8 mouse cellular contexts compared by ENCODE assay signal in genomic region chr5:22512579-22512978, GRCm38 (mm10). TPM values are rescaled to one million over a fixed set of nuclear protein-coding genes. Genes with fewer than 3 reads are reported as not detected.
A peak's percentile ranks its signal among the peaks of the same experiment; 100 is the strongest.
DNase-seq lines count a peak whose midpoint lies in the region; ATAC-seq and TF ChIP-seq lines count a peak whose summit lies in the region.
"Not testable (repeated sequence)": the region's sequence is repeated elsewhere in the genome, so short reads cannot be mapped to it uniquely, and the experiment has no call there.

No protein-coding gene starts in this region.

- TF ChIP-seq EP300 in liver, embryonic 14.5 days (IDR thresholded peaks at IDR 0.05; ENCODE audit: low read depth); liver, postnatal 0 days (IDR thresholded peaks at IDR 0.05; ENCODE audit: low read depth): not testable (repeated sequence)

- not testable (repeated sequence) for H3K4me1 ChIP-seq in liver, embryonic 11.5 days (replicated peaks; ENCODE audit: control insufficient read depth, insufficient read depth, low read length); liver, embryonic 12.5 days; liver, embryonic 13.5 days (replicated peaks); liver, embryonic 14.5 days (replicated peaks; ENCODE audit: control insufficient read depth in 2 of 2, insufficient read depth in 2 of 2, low read length in 1 of 2); liver, embryonic 15.5 days (replicated peaks); liver, embryonic 16.5 days (ENCODE audit: control insufficient read depth, low read depth, low read length); liver, postnatal 0 days (ENCODE audit: insufficient read depth)

- not testable (repeated sequence) for H3K4me2 ChIP-seq in liver, embryonic 11.5 days; liver, embryonic 12.5 days; liver, embryonic 13.5 days; liver, embryonic 14.5 days (ENCODE audit: low read depth); liver, embryonic 15.5 days; liver, embryonic 16.5 days (ENCODE audit: low read depth, low read length); liver, postnatal 0 days (ENCODE audit: low read depth, low read length)

- H3K9me3 ChIP-seq in liver, embryonic 11.5 days (ENCODE audit: control insufficient read depth, low read length); liver, embryonic 12.5 days (replicated peaks); liver, embryonic 13.5 days (replicated peaks); liver, embryonic 14.5 days (ENCODE audit: control insufficient read depth, low read length); liver, embryonic 15.5 days (replicated peaks); liver, embryonic 16.5 days (replicated peaks; ENCODE audit: control insufficient read depth, low read length); liver, postnatal 0 days (ENCODE audit: low read length): not testable (repeated sequence)

- not testable (repeated sequence) for H3K36me3 ChIP-seq in liver, embryonic 11.5 days (ENCODE audit: control insufficient read depth, insufficient read depth, low read length); liver, embryonic 16.5 days (ENCODE audit: control insufficient read depth, insufficient read depth); liver, postnatal 0 days (replicated peaks; ENCODE audit: insufficient read depth, low read length)
- peaks cover 50% of the 10 kb centered on the region for H3K36me3 ChIP-seq in liver, embryonic 12.5 days
- H3K36me3 ChIP-seq in liver, embryonic 13.5 days: peaks cover 38% of the 10 kb centered on the region
- H3K36me3 ChIP-seq in liver, embryonic 14.5 days (replicated peaks; ENCODE audit: control insufficient read depth, insufficient read depth, low read depth): peaks cover 22% of the 10 kb centered on the region
- peaks cover 41% of the 10 kb centered on the region for H3K36me3 ChIP-seq in liver, embryonic 15.5 days (replicated peaks)

- TF ChIP-seq CTCF in liver, embryonic 14.5 days (IDR thresholded peaks at IDR 0.05; ENCODE audit: low read depth); liver, postnatal 0 days (IDR thresholded peaks at IDR 0.05; ENCODE audit: low read depth): not testable (repeated sequence)

- H3K9ac ChIP-seq in liver, embryonic 11.5 days (ENCODE audit: low read depth, low read length); liver, embryonic 12.5 days; liver, embryonic 13.5 days; liver, embryonic 14.5 days (replicated peaks); liver, embryonic 15.5 days; liver, embryonic 16.5 days (ENCODE audit: low read depth, low read length); liver, postnatal 0 days (replicated peaks): not testable (repeated sequence)

- not testable (repeated sequence) for H3K4me3 ChIP-seq in liver, embryonic 11.5 days (ENCODE audit: low read depth, low read length); liver, embryonic 12.5 days; liver, embryonic 13.5 days (replicated peaks); liver, embryonic 14.5 days (ENCODE audit: insufficient read depth in 1 of 2, low read depth in 2 of 2, low read length in 2 of 2); liver, embryonic 15.5 days (replicated peaks); liver, embryonic 16.5 days (ENCODE audit: low read depth, low read length); liver, postnatal 0 days (ENCODE audit: low read depth, low read length)

- not testable (repeated sequence) for DNase-seq in liver, embryonic 11.5 days (ENCODE audit: low spot score); liver, embryonic 13.5 days; liver, embryonic 14.5 days (ENCODE audit: low read depth in 3 of 3, low spot score in 3 of 3); liver, postnatal 0 days

- H3K27ac ChIP-seq in liver, embryonic 11.5 days (ENCODE audit: low read depth, low read length); liver, embryonic 12.5 days; liver, embryonic 13.5 days; liver, embryonic 14.5 days; liver, embryonic 15.5 days (replicated peaks); liver, embryonic 16.5 days (ENCODE audit: low read length); liver, postnatal 0 days (ENCODE audit: low read depth): not testable (repeated sequence)

- H3K27me3 ChIP-seq in liver, embryonic 11.5 days (replicated peaks; ENCODE audit: control insufficient read depth, insufficient read depth, low read length); liver, embryonic 12.5 days (replicated peaks); liver, embryonic 13.5 days; liver, embryonic 14.5 days (ENCODE audit: control insufficient read depth, insufficient read depth, low read length); liver, embryonic 15.5 days; liver, embryonic 16.5 days (ENCODE audit: control insufficient read depth, insufficient read depth, low read depth, low read length); liver, postnatal 0 days (ENCODE audit: insufficient read depth, low read length): not testable (repeated sequence)

- WGBS in liver, embryonic 11.5 days: no CpG with 5 or more reads among the region's 5 CpGs
- WGBS in liver, embryonic 12.5 days (ENCODE audit: insufficient replicate concordance): no CpG with 5 or more reads among the region's 5 CpGs
- no CpG with 5 or more reads among the region's 5 CpGs for WGBS in liver, embryonic 13.5 days (ENCODE audit: insufficient replicate concordance)
- WGBS in liver, embryonic 14.5 days (ENCODE audit: insufficient replicate concordance): no CpG with 5 or more reads among the region's 5 CpGs
- WGBS in liver, embryonic 15.5 days (ENCODE audit: insufficient replicate concordance): no CpG with 5 or more reads among the region's 5 CpGs
- no CpG with 5 or more reads among the region's 5 CpGs for WGBS in liver, embryonic 16.5 days (ENCODE audit: insufficient replicate concordance)
- WGBS in liver, postnatal 0 days (ENCODE audit: insufficient replicate concordance): no CpG with 5 or more reads among the region's 5 CpGs

- ATAC-seq in granulocyte monocyte progenitor cell, adult 5-6 weeks (replicated peaks; ENCODE audit: poor library complexity, severe bottlenecking): peak; percentile 27
- 0 out of 2 replicates have a peak, but pooled peaks have one; percentile 18 for ATAC-seq in liver, embryonic 11.5 days (replicated peaks; ENCODE audit: low FRiP score)
- ATAC-seq in liver, embryonic 12.5 days: 0 out of 2 replicates have a peak, but pooled peaks have one; percentile 36
- ATAC-seq in liver, embryonic 13.5 days (ENCODE audit: low read depth): peak; percentile 60
- peak; percentile 48; the same call in 1 of the 2 replicates for ATAC-seq in liver, embryonic 14.5 days (ENCODE audit: insufficient read depth)
- ATAC-seq in liver, embryonic 15.5 days (ENCODE audit: insufficient read depth): peak; percentile 12; the same call in 1 of the 2 replicates
- peak; percentile 78 for ATAC-seq in liver, embryonic 16.5 days (ENCODE audit: low read depth)
- peak; percentile 83 for ATAC-seq in liver, postnatal 0 days

RNA-seq across cellular contexts. Expression of gene Orc5, which starts 37.6 kb away (rescaled TPM):
- total RNA-seq in granulocyte monocyte progenitor cell, adult 5-6 weeks (2014; fragmentation: Nextera tagmentation): 23.5 and 27.6 TPM in 2 replicates
- 29.4 and 32.6 TPM in 2 replicates for total RNA-seq in granulocyte monocyte progenitor cell, adult 5-6 weeks (2017)
- 89.0 and 92.6 TPM in 2 replicates for polyA plus RNA-seq in liver, embryonic 11.5 days (2014; fragmentation: Nextera tagmentation; extraction: Ambion mirVana)
- 66.5 and 72.8 TPM in 2 replicates for polyA plus RNA-seq in liver, embryonic 12.5 days (2016; fragmentation: Nextera tagmentation; extraction: Ambion mirVana)
- 63.0 and 76.5 TPM in 2 replicates for polyA plus RNA-seq in liver, embryonic 13.5 days (2015; fragmentation: Nextera tagmentation; extraction: Ambion mirVana)
- polyA plus RNA-seq in liver, embryonic 14.5 days (2012; rRNA removed): 9.6 and 12.8 TPM in 2 replicates
- 55.8 and 63.0 TPM in 2 replicates for polyA plus RNA-seq in liver, embryonic 14.5 days (2014; fragmentation: Nextera tagmentation; extraction: Ambion mirVana)
- polyA plus RNA-seq in liver, embryonic 15.5 days (2015; fragmentation: Nextera tagmentation; extraction: Ambion mirVana): 47.0 and 49.4 TPM in 2 replicates
- 47.1 and 49.8 TPM in 2 replicates for polyA plus RNA-seq in liver, embryonic 16.5 days (2015; fragmentation: Nextera tagmentation; extraction: Ambion mirVana)
- 26.0 and 26.3 TPM in 2 replicates for polyA plus RNA-seq in liver, postnatal 0 days (2015; fragmentation: Nextera tagmentation; extraction: Ambion mirVana)

Comparison
In these comparisons a context has a peak if more than half of its experiments do, and no peak if none do; other contexts are left out.
1. ATAC-seq: peak in every context shown above with its lines; median percentile 83 in liver, postnatal 0 days; 78 in liver, embryonic 16.5 days; 60 in liver, embryonic 13.5 days; 48 in liver, embryonic 14.5 days; 36 in liver, embryonic 12.5 days; 27 in granulocyte monocyte progenitor cell, adult 5-6 weeks; 18 in liver, embryonic 11.5 days; 12 in liver, embryonic 15.5 days.